Mouse (Mus musculus) limb, embryonic 12.5 days (tissue): ENCODE data around the gene Slc34a3. TPM values are rescaled to one million over a fixed set of nuclear protein-coding genes. Genes with fewer than 3 reads are reported as not detected.

Experiments used
- polyA plus RNA-seq: library from polyadenylated mRNA; unstranded; fragments of >200 nt; fragmentation: Nextera tagmentation; extraction: Ambion mirVana; gene quantifications from 2 replicates; pipeline ENCODE4 v1.2.1, GENCODE M21; 2016

Slc34a3 gene
- polyA plus RNA-seq, 1 experiment from 2014 or later: not detected

Other genes starting within 250 kb of the Slc34a3 start
- gene Nsmf, start 180.0 kb downstream of the Slc34a3 start, polyA plus RNA-seq: 77.8 and 90.6 TPM in 2 replicates
- not detected in 2 replicates for gene Entpd8, start 154.1 kb downstream of the Slc34a3 start, polyA plus RNA-seq
- gene Noxa1, start 139.2 kb downstream of the Slc34a3 start, polyA plus RNA-seq: 0.13 TPM in 1 of 2 replicates, not detected in the other
- gene Nrarp, start 53.6 kb downstream of the Slc34a3 start, polyA plus RNA-seq: 20.6 and 23.1 TPM in 2 replicates
- gene Tor4a, start 37.5 kb downstream of the Slc34a3 start, polyA plus RNA-seq: 2.9 and 3.2 TPM in 2 replicates
- 118 and 121 TPM in 2 replicates for gene Nelfb, start 22.9 kb downstream of the Slc34a3 start, polyA plus RNA-seq
- gene Stpg3, start 19.7 kb downstream of the Slc34a3 start, polyA plus RNA-seq: not detected in 2 replicates
- gene Fam166a, start 15.6 kb downstream of the Slc34a3 start, polyA plus RNA-seq: not detected in 2 replicates
- 481 and 489 TPM in 2 replicates for gene Tubb4b, start 9.7 kb downstream of the Slc34a3 start, polyA plus RNA-seq
- gene Rnf224, start 2.4 kb upstream of the Slc34a3 start, polyA plus RNA-seq: not detected in 2 replicates
- 6.5 and 7.2 TPM in 2 replicates for gene Rnf208, start 7.9 kb upstream of the Slc34a3 start, polyA plus RNA-seq
- gene Cysrt1, start 8.1 kb upstream of the Slc34a3 start, polyA plus RNA-seq: 0.26 TPM in 1 of 2 replicates, not detected in the other
- 5.5 and 5.7 TPM in 2 replicates for gene AL732309.1, start 12.5 kb upstream of the Slc34a3 start, polyA plus RNA-seq
- 20.5 and 20.7 TPM in 2 replicates for gene Tmem203, start 21.1 kb upstream of the Slc34a3 start, polyA plus RNA-seq
- 8.7 TPM in 2 replicates for gene Tprn, start 28.3 kb upstream of the Slc34a3 start, polyA plus RNA-seq
- gene Ssna1, start 38.1 kb upstream of the Slc34a3 start, polyA plus RNA-seq: 217 and 218 TPM in 2 replicates
- gene Anapc2, start 38.1 kb upstream of the Slc34a3 start, polyA plus RNA-seq: 141 and 151 TPM in 2 replicates
- not detected in 2 replicates for gene Tmem210, start 53.8 kb upstream of the Slc34a3 start, polyA plus RNA-seq
- gene Lrrc26, start 55.6 kb upstream of the Slc34a3 start, polyA plus RNA-seq: not detected in 2 replicates
- 0.19 and 0.93 TPM in 2 replicates for gene Grin1, start 84.8 kb upstream of the Slc34a3 start, polyA plus RNA-seq
- 57.2 and 58.9 TPM in 2 replicates for gene Man1b1, start 98.0 kb upstream of the Slc34a3 start, polyA plus RNA-seq
- gene Dpp7, start 122.0 kb upstream of the Slc34a3 start, polyA plus RNA-seq: 19.7 and 21.8 TPM in 2 replicates
- gene Uap1l1, start 131.3 kb upstream of the Slc34a3 start, polyA plus RNA-seq: 7.2 and 7.8 TPM in 2 replicates
- gene Sapcd2, start 138.0 kb upstream of the Slc34a3 start, polyA plus RNA-seq: 63.4 and 69.0 TPM in 2 replicates
- 0.15 and 0.31 TPM in 2 replicates for gene Entpd2, start 161.5 kb upstream of the Slc34a3 start, polyA plus RNA-seq
- gene Npdc1, start 165.0 kb upstream of the Slc34a3 start, polyA plus RNA-seq: 10.9 and 12.6 TPM in 2 replicates
- not detected in 2 replicates for gene Fut7, start 188.9 kb upstream of the Slc34a3 start, polyA plus RNA-seq
- gene Abca2, start 194.3 kb upstream of the Slc34a3 start, polyA plus RNA-seq: 3.5 and 5.3 TPM in 2 replicates
- 0.68 and 1.0 TPM in 2 replicates for gene Clic3, start 222.5 kb upstream of the Slc34a3 start, polyA plus RNA-seq
- 23.2 and 23.6 TPM in 2 replicates for gene Paxx, start 226.7 kb upstream of the Slc34a3 start, polyA plus RNA-seq
- 0.35 and 0.50 TPM in 2 replicates for gene Ptgds, start 235.7 kb upstream of the Slc34a3 start, polyA plus RNA-seq